Mouse (Mus musculus) left cerebral cortex, postnatal 10 days (tissue): ENCODE measurements around the gene Tns1. TPM values are rescaled to one million over a fixed set of nuclear protein-coding genes. Genes with fewer than 3 reads are reported as not detected.

Experiments
- DNase-seq, 2 experiments: peaks; one replicate each; pipeline ENCODE4 v3.0.0; 2021 to 2022; ENCODE audit warnings: low spot score in 2 of 2, mixed read lengths in 1 of 2; ENCODE audit errors: extremely low spot score in 1 of 2
- intact Hi-C: fragments of 180-260 bp; cut with DNase I; formaldehyde crosslinking; loops from one replicate; pipeline ENCODE4 v1.15.1; 2025
- total RNA-seq, 2 experiments: library from RNA; stranded (reverse); gene quantifications; 2 replicates each; pipeline ENCODE4 v1.2.3; 2021

Gene Tns1
- total RNA-seq, 2 experiments from 2014 or later, result 29.3 to 29.8 TPM

GRCm38 (mm10) chr1:74007398-74008050 lies 116.7 kb downstream of the Tns1 start:
- intact Hi-C loops, result no loop called here
- no peak for DNase-seq

GRCm38 (mm10) chr1:74005020-74005419 lies 119.2 kb downstream of the Tns1 start:
- intact Hi-C loops, result no loop called here
- DNase-seq, result no peak

- intact Hi-C loops, result no loop called here
- no peak for DNase-seq
Measured at GRCm38 (mm10) chr1:74003723-74004122, 120.5 kb downstream of the Tns1 start.

GRCm38 (mm10) chr1:74001449-74001820 lies 122.8 kb downstream of the Tns1 start:
- DNase-seq, result no peak
- intact Hi-C loops, result no loop called here

- no peak for DNase-seq
- intact Hi-C loops, result no loop called here
Measured at GRCm38 (mm10) chr1:74000810-74001448, 123.3 kb downstream of the Tns1 start.

- peak in 1 of 2 experiments; percentile 53 for DNase-seq
- intact Hi-C loops, result no loop called here
Measured at GRCm38 (mm10) chr1:74000191-74000651, 124.0 kb downstream of the Tns1 start.

GRCm38 (mm10) chr1:73999533-73999932 lies 124.7 kb downstream of the Tns1 start:
- DNase-seq, result no peak
- intact Hi-C loops, result no loop called here

GRCm38 (mm10) chr1:73998925-73999375 lies 125.3 kb downstream of the Tns1 start:
- DNase-seq, result no peak
- intact Hi-C loops, result no loop called here

GRCm38 (mm10) chr1:73998131-73998865 lies 126.0 kb downstream of the Tns1 start:
- no peak for DNase-seq
- intact Hi-C loops, result no loop called here

GRCm38 (mm10) chr1:73997341-73997740 lies 126.9 kb downstream of the Tns1 start:
- DNase-seq, result no peak
- intact Hi-C loops, result loop anchor here (2.0 kb wide), 1 partner anchor 79 kb away; no protein-coding TSS in a partner anchor

GRCm38 (mm10) chr1:73996650-73997049 lies 127.6 kb downstream of the Tns1 start:
- DNase-seq, result no peak
- intact Hi-C loops, result loop anchor here (2.0 kb wide), 1 partner anchor 80 kb away; no protein-coding TSS in a partner anchor

GRCm38 (mm10) chr1:73996209-73996608 lies 128.0 kb downstream of the Tns1 start:
- DNase-seq, result peak; percentile 31 to 68
- intact Hi-C loops, result loop anchor here (2.0 kb wide), 1 partner anchor 81 kb away; no protein-coding TSS in a partner anchor

GRCm38 (mm10) chr1:73995063-73995810 lies 129.0 kb downstream of the Tns1 start:
- intact Hi-C loops, result no loop called here
- DNase-seq, result no peak

- DNase-seq, result no peak
- intact Hi-C loops, result no loop called here
Measured at GRCm38 (mm10) chr1:73993901-73994426, 130.3 kb downstream of the Tns1 start.

GRCm38 (mm10) chr1:73993279-73993678 lies 131.0 kb downstream of the Tns1 start:
- intact Hi-C loops, result no loop called here
- no peak for DNase-seq

GRCm38 (mm10) chr1:73992201-73992938 lies 131.9 kb downstream of the Tns1 start:
- no peak for DNase-seq
- intact Hi-C loops, result no loop called here

GRCm38 (mm10) chr1:73991226-73991625 lies 133.0 kb downstream of the Tns1 start:
- intact Hi-C loops, result no loop called here
- peak in 1 of 2 experiments; percentile 40 for DNase-seq

- intact Hi-C loops, result no loop called here
Measured at GRCm38 (mm10) chr1:73990024-73990423, 134.2 kb downstream of the Tns1 start.

More at GRCm38 (mm10) chr1:73990024-73990423, 134.2 kb downstream of the Tns1 start:
- no peak for DNase-seq
